Mouse (Mus musculus): ENCODE measurements around the gene C8b. TPM values are rescaled to one million over a fixed set of nuclear protein-coding genes. Genes with fewer than 3 reads are reported as not detected.

Gene C8b
- not detected for polyA plus RNA-seq (2014; fragmentation: Illumina TruSeq; extraction: RNeasy Lipid Tissue Mini Kit (QIAGEN cat#74804); ENCODE audit: low read depth, low replicate concordance)

DNA sequence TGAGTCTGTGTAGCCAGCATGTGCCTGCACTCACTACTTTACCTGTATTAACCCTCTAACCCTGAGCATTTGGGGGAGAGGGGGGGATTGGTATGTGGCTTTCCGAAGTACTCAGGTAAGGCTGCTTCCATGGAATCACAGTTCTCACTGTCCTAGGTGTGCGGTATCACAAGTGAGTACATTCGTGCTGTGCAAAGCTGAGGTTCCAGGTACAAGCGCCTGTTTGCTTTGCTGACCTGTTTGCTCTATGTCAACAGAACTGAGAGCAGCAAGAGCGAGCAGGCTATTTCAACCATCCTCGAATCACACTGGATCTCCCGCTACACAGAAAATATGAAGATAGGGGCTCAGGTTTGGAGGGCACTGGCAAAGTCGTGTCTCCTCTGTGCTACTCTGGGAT, at the start of gene C8b:
Gene C8b, plus strand, starts transcription at position 253 of the 400 bp plus-strand sequence.

Other genes with a start within 250 kb of the C8b start
- gene Gm17662, start 91.0 kb downstream of the C8b start, polyA plus RNA-seq (2014; fragmentation: Illumina TruSeq; extraction: RNeasy Lipid Tissue Mini Kit (QIAGEN cat#74804); ENCODE audit: low read depth, low replicate concordance) = not detected
- gene C8a, start 110.1 kb downstream of the C8b start, polyA plus RNA-seq (2014; fragmentation: Illumina TruSeq; extraction: RNeasy Lipid Tissue Mini Kit (QIAGEN cat#74804); ENCODE audit: low read depth, low replicate concordance) = 0.16 TPM
- not detected for gene Fyb2, start 147.1 kb downstream of the C8b start, polyA plus RNA-seq (2014; fragmentation: Illumina TruSeq; extraction: RNeasy Lipid Tissue Mini Kit (QIAGEN cat#74804); ENCODE audit: low read depth, low replicate concordance)